Mouse (Mus musculus) CH12.LX (cell line): ENCODE measurements around the gene Stard10.

Experiments
- CTCF ChIP-seq, 2 experiments: IDR thresholded peaks in 1 of 2; conservative IDR thresholded peaks in 1 of 2; 2 replicates each; pipeline ENCODE4 v1.5.1; 2011 to 2012; ENCODE audit warnings: low read depth in 2 of 2, low read length in 2 of 2, improper control_type of control experiment in 1 of 2, inconsistent platforms in 1 of 2, mild to moderate bottlenecking in 1 of 2, moderate library complexity in 1 of 2
- HCFC1 ChIP-seq: IDR thresholded peaks from 2 replicates; pipeline ENCODE4 v1.6.1; 2012; ENCODE audit warnings: low read depth, mild to moderate bottlenecking, inconsistent platforms, low read length, improper control_type of control experiment
- NELFE ChIP-seq: IDR thresholded peaks from 2 replicates; pipeline ENCODE4 v1.6.1; 2011; ENCODE audit warnings: low read depth, low read length, improper control_type of control experiment
- POLR2A ChIP-seq: IDR thresholded peaks from 2 replicates; pipeline ENCODE4 v1.6.1; 2011; ENCODE audit warnings: low read depth, mild to moderate bottlenecking, improper control_type of control experiment, low read length
- POLR2AphosphoS2 ChIP-seq: IDR thresholded peaks from 2 replicates; pipeline ENCODE4 v1.6.1; 2011; ENCODE audit warnings: low read depth, low read length, improper control_type of control experiment
- RAD21 ChIP-seq: IDR thresholded peaks from 2 replicates; pipeline ENCODE4 v1.6.1; 2011; ENCODE audit warnings: low read depth, mild to moderate bottlenecking, low read length, improper control_type of control experiment, moderate library complexity
- RCOR1 ChIP-seq: conservative IDR thresholded peaks from 2 replicates; pipeline ENCODE4 v1.6.1; 2012; ENCODE audit warnings: low read depth, mild to moderate bottlenecking, inconsistent platforms, low read length, improper control_type of control experiment
- ZC3H11A ChIP-seq: IDR thresholded peaks from 2 replicates; pipeline ENCODE4 v1.6.1; 2012; ENCODE audit warnings: low read depth, mild to moderate bottlenecking, inconsistent platforms, low read length, improper control_type of control experiment
- ZNF384 ChIP-seq: IDR thresholded peaks from 2 replicates; pipeline ENCODE4 v1.6.1; 2012; ENCODE audit warnings: low read depth, low read length, improper control_type of control experiment, inconsistent platforms

DNA sequence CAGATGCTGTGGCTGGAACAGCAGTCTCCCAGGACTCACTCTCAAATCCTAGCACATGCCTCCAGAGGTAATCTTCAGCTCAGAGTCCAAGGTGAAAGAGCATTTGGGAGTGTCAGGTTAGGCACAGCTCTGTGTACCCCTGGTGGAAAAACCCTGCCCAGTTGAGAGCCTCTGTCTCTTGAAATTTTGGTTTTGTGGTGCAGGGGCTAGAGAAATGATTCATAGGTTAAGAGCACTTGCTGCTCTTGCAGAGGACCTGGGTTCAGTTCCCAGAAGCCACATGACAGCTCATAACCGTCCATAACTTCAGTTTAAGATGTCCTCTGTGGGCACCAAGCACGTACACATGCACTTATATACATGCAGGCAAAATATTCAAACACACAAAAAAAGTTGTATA, 29.1 kb upstream of the Stard10 start:
- 0 out of 2 replicates have a peak, but pooled peaks have one; percentile 65 for TF ChIP-seq POLR2AphosphoS2
- no peak for TF ChIP-seq POLR2A
- no peak for TF ChIP-seq NELFE
- 0 out of 4 replicates have a peak, but pooled peaks of 1 of the 2 experiments have one; percentile 1 for TF ChIP-seq CTCF (conservative IDR thresholded peaks at IDR 0.05 in 1 of 2, IDR thresholded peaks at IDR 0.05 in 1 of 2; ENCODE audit: low read depth in 2 of 2, low read length in 2 of 2)
- no peak for TF ChIP-seq RCOR1
- TF ChIP-seq HCFC1: no peak
- TF ChIP-seq RAD21: no peak
- no peak for TF ChIP-seq ZC3H11A
- TF ChIP-seq ZNF384: no peak
